Mouse (Mus musculus) T-cell, adult 66 days (primary cell): ENCODE measurements around the gene Cxadr. TPM values are rescaled to one million over a fixed set of nuclear protein-coding genes. Genes with fewer than 3 reads are reported as not detected.

Experiments
- total RNA-seq, 2 experiments: library from RNA; stranded (reverse); gene quantifications; 3 replicates in 1 of 2; 4 replicates in 1 of 2; pipeline ENCODE4 v1.2.4; 2023

The Cxadr gene
- total RNA-seq = 1 to 10 TPM in 1 of 2 experiments, under 1 TPM in 1; 0.53 to 1.1 TPM

GRCm38 (mm10) chr16:78301183-78301830, at the start of gene Cxadr:
Gene Cxadr (plus strand): TSS chr16:78301489.

GRCm38 (mm10) chr16:78376745-78377570, 75.7 kb downstream of the Cxadr start, which contains the start of gene Btg3:
Gene Btg3 (minus strand): TSS chr16:78377192.

Other genes with a start within 250 kb of the Cxadr start
- gene Btg3, start 75.7 kb downstream of the Cxadr start, total RNA-seq = 10 to 100 TPM; 35.6 to 38.7 TPM